Mouse (Mus musculus) v-Abl transformed pro-B cells (cell line): ENCODE measurements around the gene Sidt1.

Source experiments
- in situ Hi-C, 2 experiments: fragments of 400-800 bp; cut with MboI; formaldehyde crosslinking; loops; one replicate each; pipeline ENCODE4 v1.15.1; 2025; ENCODE audit not compliant: unreplicated experiment in 2 of 2

The Sidt1 gene

DNA sequence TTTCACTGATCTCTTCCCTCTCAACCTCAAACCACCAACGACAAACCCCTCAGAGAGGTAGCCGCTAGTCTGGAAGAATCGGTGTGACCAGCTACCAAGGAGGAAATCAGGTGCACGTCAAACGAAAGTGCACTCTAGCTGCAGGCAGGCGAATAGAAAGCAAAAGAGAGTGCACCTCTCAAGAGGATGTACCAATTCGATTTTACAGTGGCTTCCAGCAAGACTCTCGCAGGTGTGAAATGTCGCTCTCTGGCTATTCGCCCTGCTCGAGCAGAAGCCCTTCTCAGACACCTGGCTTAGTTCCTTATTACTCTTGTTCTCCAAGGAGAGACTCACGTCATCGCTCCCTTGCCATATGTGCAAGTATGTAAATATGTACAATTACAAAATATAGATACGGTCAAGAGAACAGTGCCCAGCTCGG lies at the start of gene Sidt1:
TSS of gene Sidt1 (minus strand) at position 336 of the 424 bp plus-strand sequence.
- in situ Hi-C loops: no loop called here

DNA sequence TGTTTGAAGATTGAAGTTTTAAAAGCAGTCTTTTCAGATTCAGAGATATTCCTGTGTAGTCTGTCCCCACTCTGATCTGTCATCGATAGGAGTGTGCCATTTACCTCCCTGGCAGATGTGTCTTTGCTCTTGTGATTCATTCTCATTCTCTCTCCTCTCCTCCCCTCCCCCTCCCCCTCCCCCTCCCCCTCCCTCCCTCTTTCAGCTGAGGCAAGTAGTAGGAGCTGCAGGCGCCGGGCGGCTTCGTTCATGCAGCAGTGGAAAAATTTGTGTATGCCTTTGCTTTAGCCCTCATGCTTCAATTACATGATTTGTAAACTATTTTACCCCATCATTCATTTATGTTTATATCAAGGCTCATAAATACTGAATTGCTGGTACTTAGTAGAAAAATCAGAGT lies 48.6 kb upstream of the Sidt1 start:
- in situ Hi-C loops: no loop called here

- in situ Hi-C loops: no loop called here
Observed at GRCm38 (mm10) chr16:44380006-44380405, 47.0 kb upstream of the Sidt1 start.

DNA sequence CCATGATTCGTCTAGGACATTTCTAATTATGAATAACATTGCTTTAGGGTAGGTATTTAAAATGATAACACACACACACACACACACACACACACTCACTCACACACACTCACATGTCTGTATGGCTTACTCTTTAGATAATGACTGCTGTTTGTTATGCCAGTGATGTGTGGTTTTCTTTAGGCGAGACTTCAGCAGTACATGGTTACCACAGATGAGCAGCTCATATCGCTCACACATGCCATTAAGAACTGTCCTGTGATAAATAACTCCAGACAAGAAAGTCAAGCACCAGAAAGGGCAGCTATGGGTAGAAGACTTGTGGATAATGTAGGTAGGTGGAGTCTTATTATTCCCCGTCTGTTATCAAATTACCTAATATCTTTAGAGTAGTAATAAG lies 42.5 kb upstream of the Sidt1 start:
- in situ Hi-C loops: no loop called here

DNA sequence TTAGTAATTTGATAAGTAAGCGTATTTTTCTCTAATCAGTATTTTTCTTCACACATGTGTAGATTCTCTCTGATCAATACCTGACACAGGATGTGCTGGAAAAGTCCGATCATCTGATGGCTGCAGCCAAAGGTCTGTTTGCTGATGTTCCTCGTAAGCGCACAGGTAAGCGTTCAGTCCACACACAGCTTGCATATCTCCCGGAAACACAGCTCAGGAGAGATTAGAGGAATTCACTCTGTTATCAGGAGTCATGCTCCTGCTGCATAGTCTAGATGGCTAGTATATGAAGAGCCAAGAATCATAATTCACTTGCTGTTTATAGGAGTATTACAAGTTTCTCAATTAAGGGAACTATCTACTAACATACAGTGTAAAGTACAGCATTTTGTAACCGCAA lies 32.5 kb upstream of the Sidt1 start:
- in situ Hi-C loops: loop anchor here in 1 of 2 experiments (25.0 kb wide), 1 partner anchor 503 kb away; no protein-coding TSS in a partner anchor

GRCm38 (mm10) chr16:44361921-44362890 lies 29.2 kb upstream of the Sidt1 start:
- in situ Hi-C loops: loop anchor here (5.0 to 25.0 kb wide), 2 partner anchors 120 to 500 kb away; no protein-coding TSS in a partner anchor

- in situ Hi-C loops: loop anchor here (10.0 to 25.0 kb wide), 2 partner anchors 213 to 495 kb away; no protein-coding TSS in a partner anchor
Observed at GRCm38 (mm10) chr16:44357571-44358268, 24.7 kb upstream of the Sidt1 start.

DNA sequence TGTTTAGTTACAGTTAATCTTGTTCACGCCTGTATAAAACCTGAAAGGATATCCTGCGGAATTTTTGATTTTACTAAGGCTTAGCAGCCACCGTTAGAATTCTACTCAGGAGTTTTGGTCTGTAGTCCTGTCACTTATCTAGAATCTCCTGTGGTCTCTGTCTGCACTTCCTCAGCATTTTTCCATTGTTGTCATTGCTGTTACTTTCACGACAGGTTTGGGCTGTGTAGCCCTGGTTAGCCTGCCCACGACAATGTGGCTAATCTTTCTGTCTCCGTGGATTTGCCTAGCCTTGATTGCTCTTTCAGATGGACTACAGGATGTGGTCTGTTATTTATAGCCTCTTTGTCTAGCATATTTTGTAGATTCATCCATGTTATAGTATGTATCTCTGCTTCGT lies 23.3 kb upstream of the Sidt1 start:
- in situ Hi-C loops: loop anchor here (10.0 to 25.0 kb wide), 2 partner anchors 211 to 494 kb away; no protein-coding TSS in a partner anchor

GRCm38 (mm10) chr16:44349801-44350397 lies 16.9 kb upstream of the Sidt1 start:
- in situ Hi-C loops: loop anchor here (10.0 to 25.0 kb wide), 2 partner anchors 205 to 488 kb away; no protein-coding TSS in a partner anchor

DNA sequence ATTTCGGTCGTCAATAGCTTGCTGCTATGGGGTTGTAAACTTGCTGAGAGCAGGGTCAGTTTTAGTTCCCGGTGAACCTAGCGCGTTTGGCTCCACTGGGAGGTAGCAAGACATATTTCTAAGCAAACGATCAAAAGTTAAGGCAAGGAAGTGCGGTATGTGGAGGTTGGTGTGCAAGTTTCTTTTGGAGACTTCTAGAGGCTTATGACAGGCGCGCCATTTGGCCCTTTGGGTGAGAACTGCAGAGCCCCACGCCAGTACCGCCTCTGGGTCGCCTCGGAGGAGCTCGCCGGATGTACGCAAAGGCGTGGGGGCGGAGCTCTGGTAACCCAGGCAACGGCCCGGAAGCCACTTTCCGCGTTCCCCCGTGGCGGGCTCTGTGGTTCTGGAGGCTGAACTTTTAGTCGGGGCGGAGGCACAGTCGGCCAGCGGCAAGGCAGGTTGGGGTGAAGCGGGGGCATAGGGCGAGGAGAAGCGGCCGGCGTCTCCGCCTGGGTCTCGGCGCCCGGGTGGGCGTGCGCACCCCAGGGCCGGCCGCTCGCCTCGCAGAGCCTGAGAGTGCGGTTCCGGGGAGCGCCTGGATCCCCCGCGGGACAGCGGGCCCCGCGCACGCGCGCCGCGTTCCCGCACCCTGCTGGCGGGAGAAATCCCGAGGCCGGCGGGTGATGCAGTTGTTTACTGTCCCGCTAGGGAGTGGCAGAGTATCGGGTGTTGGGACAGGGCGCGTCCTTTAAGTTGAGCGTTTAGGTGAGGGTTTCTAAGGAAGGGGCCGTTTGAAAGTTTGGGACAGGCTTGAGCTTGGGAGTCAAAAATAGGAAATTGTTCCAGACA lies 14.3 kb upstream of the Sidt1 start, which contains the start of gene Spice1:
TSS of gene Spice1 (plus strand) at position 51 of the 831 bp plus-strand sequence.
- in situ Hi-C loops: no loop called here

- in situ Hi-C loops: no loop called here
Observed at GRCm38 (mm10) chr16:44337541-44337940, 4.5 kb upstream of the Sidt1 start.

DNA sequence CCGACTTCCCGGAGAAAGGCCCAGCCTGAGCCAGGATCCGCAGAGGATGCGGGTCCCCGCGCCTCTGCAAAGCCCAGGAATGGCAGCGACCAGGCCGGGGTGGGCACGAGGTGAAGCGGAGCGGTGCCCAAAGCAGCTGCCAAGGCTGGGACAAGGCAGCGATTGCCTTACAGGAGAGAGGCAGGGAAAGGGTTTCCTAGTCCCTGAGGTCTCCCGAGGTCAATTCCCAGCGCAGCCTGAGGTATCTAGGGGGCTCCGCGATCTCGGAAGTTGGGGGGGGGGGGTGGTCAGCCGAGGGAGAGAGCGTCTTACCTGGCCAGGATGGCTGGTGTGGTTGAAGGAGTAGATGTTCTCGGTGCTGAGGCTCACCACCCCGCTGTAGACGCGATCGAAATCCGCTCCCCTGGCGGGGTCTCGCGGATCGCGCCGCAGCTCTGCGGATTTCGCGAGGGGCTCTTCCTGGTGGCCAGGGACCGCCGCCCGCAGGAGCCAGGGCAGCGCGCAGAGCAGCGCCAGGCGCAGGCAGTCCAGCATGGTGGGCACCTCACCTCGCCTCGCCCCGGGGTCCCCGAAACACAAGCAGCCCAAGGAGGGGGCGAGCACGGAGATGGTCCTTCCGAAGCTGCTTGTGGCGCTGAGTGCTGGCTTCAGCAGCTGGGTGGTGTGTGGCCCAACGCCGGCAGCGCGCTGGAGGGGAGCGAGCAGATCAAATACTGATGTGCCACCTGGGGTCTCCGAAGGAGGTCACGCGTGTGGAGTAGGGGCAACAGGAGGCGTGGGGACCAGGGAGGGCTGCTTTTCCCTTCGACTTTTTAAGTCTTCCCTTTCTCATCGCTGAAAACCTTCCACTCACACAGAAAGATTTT lies 768 bp downstream of the Sidt1 start:
- in situ Hi-C loops: no loop called here

DNA sequence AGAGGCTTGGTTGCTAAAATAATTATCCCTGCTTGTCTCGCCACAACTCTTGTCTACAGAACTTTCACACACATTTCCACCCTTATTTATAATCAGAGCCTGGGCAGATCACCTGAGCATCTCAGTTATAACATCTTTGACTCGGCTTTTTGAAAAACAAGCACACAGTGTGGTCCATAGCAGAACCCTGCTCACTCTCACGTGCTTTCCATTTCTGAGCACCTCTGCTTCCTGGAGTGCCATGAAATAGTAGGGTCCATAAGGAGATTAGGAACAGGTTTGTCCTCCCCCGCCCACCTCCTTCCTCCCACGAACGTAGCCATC lies 1.4 kb downstream of the Sidt1 start:
- in situ Hi-C loops: no loop called here

- in situ Hi-C loops: no loop called here
Observed at GRCm38 (mm10) chr16:44331154-44331553, 1.8 kb downstream of the Sidt1 start.

GRCm38 (mm10) chr16:44330657-44331056 lies 2.3 kb downstream of the Sidt1 start:
- in situ Hi-C loops: no loop called here

- in situ Hi-C loops: no loop called here
Observed at GRCm38 (mm10) chr16:44328644-44329043, 4.4 kb downstream of the Sidt1 start.

GRCm38 (mm10) chr16:44320232-44320631 lies 12.8 kb downstream of the Sidt1 start:
- in situ Hi-C loops: no loop called here

GRCm38 (mm10) chr16:44316350-44316749 lies 16.6 kb downstream of the Sidt1 start:
- in situ Hi-C loops: no loop called here

- in situ Hi-C loops: no loop called here
Observed at GRCm38 (mm10) chr16:44313422-44313821, 19.6 kb downstream of the Sidt1 start.
